Mouse (Mus musculus) forebrain, embryonic 14.5 days (tissue): ENCODE results near the gene Tead3. TPM values are rescaled to one million over a fixed set of nuclear protein-coding genes. Genes with fewer than 3 reads are reported as not detected.

Experiments
- ATAC-seq: fragments of 200-750 bp; cut with Nextera tagmentation; 2 replicates; pipeline ENCODE4 v1.8.0; 2017; ENCODE audit warnings: mild to moderate bottlenecking, moderate library complexity
- DNase-seq: peaks from one replicate; pipeline ENCODE4 v3.0.0-alpha.2; 2015; ENCODE audit warnings: low spot score
- H3K27ac ChIP-seq: fragments of 300-500 bp; sonication (generic); 2 replicates; pipeline ENCODE4 v1.5.1; 2014; ENCODE audit warnings: low read depth, mild to moderate bottlenecking, control low read depth, low read length, moderate library complexity
- H3K27me3 ChIP-seq: fragments of 300-500 bp; sonication (generic); replicated peaks from 2 replicates; pipeline ENCODE4 v1.6.1; 2014; ENCODE audit warnings: low read length, control low read depth, mixed read lengths; ENCODE audit not compliant: control insufficient read depth, insufficient read depth
- H3K36me3 ChIP-seq: fragments of 300-500 bp; sonication (generic); 2 replicates; pipeline ENCODE4 v1.6.1; 2014; ENCODE audit warnings: low read length, control low read depth; ENCODE audit not compliant: control insufficient read depth, insufficient read depth
- H3K4me1 ChIP-seq: fragments of 300-500 bp; sonication (generic); 2 replicates; pipeline ENCODE4 v1.6.1; 2014; ENCODE audit warnings: antibody characterized with exemption, low read length, control low read depth; ENCODE audit not compliant: control insufficient read depth, insufficient read depth
- H3K4me2 ChIP-seq: fragments of 300-500 bp; sonication (generic); 2 replicates; pipeline ENCODE4 v1.6.1; 2014; ENCODE audit warnings: mild to moderate bottlenecking, control low read depth, low read length
- H3K4me3 ChIP-seq: fragments of 300-500 bp; sonication (generic); 2 replicates; pipeline ENCODE4 v1.5.1; 2014; ENCODE audit warnings: low read depth, low read length, control low read depth
- H3K9ac ChIP-seq: fragments of 300-500 bp; sonication (generic); 2 replicates; pipeline ENCODE4 v1.6.1; 2014; ENCODE audit warnings: mild to moderate bottlenecking, low read length, control low read depth, moderate library complexity
- H3K9me3 ChIP-seq: fragments of 300-500 bp; sonication (generic); replicated peaks from 2 replicates; pipeline ENCODE4 v1.6.1; 2016; ENCODE audit warnings: low read length, control low read depth, mixed read lengths; ENCODE audit not compliant: control insufficient read depth
- WGBS: fragments of 180-500 bp; shearing (Covaris S2); extraction: QIAGEN DNeasy Blood & Tissue Kit; methylation state at CpG from one replicate; pipeline ENCODE4 v1.1.7; 2014; 5-methylcytosine and 5-hydroxymethylcytosine counted together
- polyA plus RNA-seq: library from polyadenylated mRNA; unstranded; fragments of >200 nt; fragmentation: Nextera tagmentation; extraction: Ambion mirVana; gene quantifications from 2 replicates; pipeline ENCODE4 v1.2.1, GENCODE M21; 2014

Gene Tead3
- polyA plus RNA-seq, 1 experiment from 2014 or later: 1.8 TPM

DNA sequence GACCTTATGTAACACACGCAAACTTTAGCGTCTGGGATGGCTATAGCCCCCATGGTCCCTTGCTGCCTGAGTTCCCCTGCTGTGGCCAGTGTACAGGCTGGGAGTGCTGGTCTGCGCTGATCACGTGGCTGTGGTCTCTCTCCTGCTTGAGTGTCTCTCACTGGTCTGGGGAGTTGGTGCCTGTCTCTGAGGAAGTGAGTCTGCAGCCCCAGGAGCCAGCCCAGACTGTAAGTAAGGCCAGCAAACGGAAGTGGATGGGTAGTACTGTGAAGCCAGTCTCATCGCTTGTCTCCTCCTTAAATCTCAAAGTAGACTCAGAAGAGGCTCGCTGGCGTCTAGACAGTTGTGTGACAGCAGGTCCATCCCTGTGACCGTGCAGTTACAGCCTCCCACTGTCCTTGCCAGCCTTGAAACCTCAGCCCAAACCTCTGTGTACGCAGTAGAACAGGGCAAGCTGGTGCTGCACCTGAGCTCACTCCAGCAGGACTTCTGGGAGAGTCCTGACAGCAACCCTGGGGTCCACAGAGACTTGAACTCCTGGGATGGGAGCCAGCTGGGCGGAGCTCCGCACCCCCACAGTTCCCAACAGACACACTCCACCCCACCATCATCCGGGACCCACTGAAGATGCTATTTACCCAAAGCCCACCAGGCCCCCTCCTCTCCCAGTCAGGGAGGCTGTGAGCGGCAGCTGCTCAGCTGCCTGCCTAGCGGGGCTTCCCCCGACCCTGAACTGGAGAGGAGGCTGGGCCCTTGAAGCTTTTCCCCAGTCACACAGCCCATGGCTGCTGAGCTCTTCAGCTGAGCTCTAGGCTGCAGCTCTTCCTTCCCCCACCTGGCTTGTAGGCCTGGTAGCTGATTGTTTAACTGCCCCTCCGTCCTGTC lies 55.9 kb downstream of the Tead3 start:
- Histone ChIP-seq H3K36me3 (0 out of 2 replicates have a peak, but pooled peaks cover 5% of the 10 kb centered on the region), H3K9ac (no peak overlapping the region), H3K27me3 (no peaks in the 10 kb centered on the region), H3K9me3 (no peaks in the 10 kb centered on the region), H3K4me2 (no peak overlapping the region), H3K4me3 (no peak overlapping the region), H3K4me1 (no peaks in the 10 kb centered on the region), H3K27ac (0 out of 2 replicates have a peak overlapping the region, but pooled peaks have one; percentile 56)
- ATAC-seq (peak; percentile 46; the same call in 1 of the 2 replicates), DNase-seq (no peak)
- WGBS: 73% methylated on average over 17 of the region's 17 CpGs

DNA sequence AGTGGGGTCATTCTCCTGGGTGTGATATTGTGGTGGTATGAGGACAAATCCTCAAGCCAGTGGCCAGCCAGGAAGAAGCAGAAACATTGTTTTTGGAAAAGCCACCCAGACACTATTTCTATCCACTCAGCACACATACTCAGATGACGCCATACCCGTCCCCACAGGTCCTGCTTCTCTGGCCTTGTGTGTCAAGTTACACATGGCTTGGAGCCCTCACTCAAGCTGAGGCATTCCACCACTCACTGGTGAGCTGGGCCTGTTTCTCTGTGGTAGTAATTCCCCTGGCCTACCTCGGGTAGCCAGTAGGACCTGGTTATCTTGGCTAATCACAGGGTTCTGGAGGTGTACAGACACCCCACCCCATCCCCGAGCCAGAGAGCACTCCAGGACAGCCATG lies 56.9 kb downstream of the Tead3 start:
- Histone ChIP-seq H3K27me3 (no peaks in the 10 kb centered on the region), H3K4me3 (no peak overlapping the region)
- WGBS: 78% methylated on average over 4 of the region's 4 CpGs

GRCm38 (mm10) chr17:28291346-28291745 lies 59.3 kb downstream of the Tead3 start:
- Histone ChIP-seq H3K27me3 (no peaks in the 10 kb centered on the region), H3K27ac (no peak overlapping the region), H3K9ac (no peak overlapping the region), H3K4me3 (no peak overlapping the region), H3K4me2 (no peak overlapping the region), H3K9me3 (no peaks in the 10 kb centered on the region), H3K36me3 (no peaks in the 10 kb centered on the region), H3K4me1 (no peaks in the 10 kb centered on the region)
- no peak for DNase-seq
- no peak for ATAC-seq
- 83% methylated on average over 7 of the region's 7 CpGs for WGBS

More for the DNA sequence above, 56.9 kb downstream of the Tead3 start:
- Histone ChIP-seq H3K4me2 (no peak overlapping the region), H3K9ac (no peak overlapping the region), H3K4me1 (no peaks in the 10 kb centered on the region), H3K27ac (no peak overlapping the region), H3K36me3 (0 out of 2 replicates have a peak, but pooled peaks cover 5% of the 10 kb centered on the region), H3K9me3 (no peaks in the 10 kb centered on the region)
- ATAC-seq: no peak
- no peak for DNase-seq

DNA sequence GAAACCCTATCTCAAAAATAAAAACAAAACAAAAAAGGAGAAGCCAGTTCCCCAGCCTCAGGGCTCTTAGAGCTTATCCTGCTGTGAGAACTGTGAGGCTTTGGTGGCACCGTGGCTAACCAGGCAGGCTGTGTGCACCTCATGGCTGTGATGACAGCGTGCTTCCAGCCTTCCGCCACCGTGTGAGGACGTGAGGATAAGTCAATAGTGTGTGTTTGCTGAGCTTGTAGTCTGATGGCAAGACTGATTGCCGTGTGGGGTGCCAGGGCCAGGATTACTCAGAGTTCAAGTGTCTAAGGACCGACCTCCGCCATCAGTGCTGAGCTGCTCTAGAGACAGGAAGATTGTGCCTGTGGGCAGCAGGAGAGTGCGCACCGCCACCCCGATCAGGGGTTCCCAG lies 59.9 kb downstream of the Tead3 start:
- no peaks in the 10 kb centered on the region for H3K27me3 ChIP-seq
- no peak overlapping the region for H3K9ac ChIP-seq
- H3K9me3 ChIP-seq: no peaks in the 10 kb centered on the region
- no peak overlapping the region for H3K27ac ChIP-seq
- WGBS: 87% methylated on average over 11 of the region's 11 CpGs
- DNase-seq (no peak), ATAC-seq (no peak)
- H3K4me1 ChIP-seq: no peaks in the 10 kb centered on the region
- no peak overlapping the region for H3K4me2 ChIP-seq
- H3K4me3 ChIP-seq: no peak overlapping the region
- no peaks in the 10 kb centered on the region for H3K36me3 ChIP-seq

DNA sequence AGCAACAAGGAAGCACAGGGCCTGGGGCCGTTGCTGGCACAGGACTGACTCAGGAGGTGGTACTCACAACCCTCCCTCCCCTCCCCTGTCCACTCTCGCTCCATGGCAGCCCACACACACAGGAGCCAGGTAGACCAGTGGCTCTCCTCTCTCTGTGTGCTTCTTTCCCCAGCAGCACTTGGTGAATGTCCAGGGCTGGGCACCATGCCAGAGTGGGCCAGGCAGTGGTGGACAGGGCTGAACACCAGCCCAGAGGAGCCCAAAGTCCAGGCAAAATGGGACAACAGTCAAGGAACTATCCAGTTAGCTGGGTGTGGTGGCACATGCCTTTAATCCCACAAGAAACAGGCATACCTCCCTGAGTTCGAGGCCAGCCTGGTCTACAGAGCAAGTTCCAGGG lies 60.4 kb downstream of the Tead3 start:
- no peak overlapping the region for H3K9ac ChIP-seq
- no peaks in the 10 kb centered on the region for H3K27me3 ChIP-seq
- H3K4me1 ChIP-seq: no peaks in the 10 kb centered on the region
- H3K4me2 ChIP-seq: no peak overlapping the region
- no peak overlapping the region for H3K4me3 ChIP-seq
- no peak overlapping the region for H3K27ac ChIP-seq
- DNase-seq (no peak), ATAC-seq (no peak)
- WGBS: 76% methylated on average over 3 of the region's 3 CpGs
- no peaks in the 10 kb centered on the region for H3K36me3 ChIP-seq
- H3K9me3 ChIP-seq: no peaks in the 10 kb centered on the region

DNA sequence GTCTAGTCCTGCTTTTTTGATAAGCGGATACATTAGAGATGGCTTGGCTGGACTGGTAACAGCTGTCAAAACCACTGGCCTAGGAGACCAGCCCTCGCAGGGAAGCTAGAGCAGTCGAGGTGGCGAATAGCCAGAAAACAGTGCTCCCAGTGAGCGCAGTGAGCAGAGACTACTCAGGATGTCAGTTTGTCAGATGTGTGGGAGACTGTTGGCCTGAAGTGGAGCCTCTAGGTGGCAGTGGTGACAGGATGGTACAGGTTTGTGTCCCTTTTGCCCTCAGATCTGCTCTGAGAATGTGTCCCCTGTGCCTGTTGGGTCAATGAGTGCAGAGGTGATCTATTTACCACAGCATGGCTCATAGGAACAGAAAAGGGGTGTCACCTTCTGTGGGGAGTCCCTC lies 62.6 kb downstream of the Tead3 start:
- no peak overlapping the region for H3K4me2 ChIP-seq
- no peak overlapping the region for H3K4me3 ChIP-seq
- H3K4me1 ChIP-seq: no peaks in the 10 kb centered on the region
- no peak overlapping the region for H3K27ac ChIP-seq
- ATAC-seq (no peak), DNase-seq (no peak)
- H3K9ac ChIP-seq: no peak overlapping the region
- WGBS: 70% methylated on average over 5 of the region's 5 CpGs
- no peaks in the 10 kb centered on the region for H3K27me3 ChIP-seq
- no peaks in the 10 kb centered on the region for H3K36me3 ChIP-seq
- no peaks in the 10 kb centered on the region for H3K9me3 ChIP-seq

DNA sequence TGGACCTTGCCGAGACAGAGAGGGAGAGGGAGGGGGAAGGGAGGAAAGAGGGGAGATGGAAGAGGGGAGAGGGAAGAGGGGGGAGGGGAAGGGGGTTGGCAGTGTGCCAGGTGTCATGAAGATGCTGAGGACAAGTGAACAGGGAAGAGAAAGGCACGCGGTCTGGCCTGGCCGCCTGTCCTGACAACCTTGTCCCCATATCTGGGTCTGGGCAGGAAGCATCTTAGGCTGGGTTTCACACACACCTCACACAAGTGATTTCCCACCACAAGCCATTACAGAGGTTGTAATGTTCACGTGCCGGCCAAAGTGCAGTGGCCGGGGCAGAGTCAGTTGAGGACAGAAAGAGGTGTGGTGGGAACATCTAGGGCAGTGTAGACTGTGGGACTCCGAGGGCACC lies 63.0 kb downstream of the Tead3 start:
- no peaks in the 10 kb centered on the region for H3K27me3 ChIP-seq
- no peaks in the 10 kb centered on the region for H3K4me1 ChIP-seq
- whole genome bisulfite sequencing: 64% methylated on average over 8 of the region's 8 CpGs
- H3K9ac ChIP-seq: no peak overlapping the region
- no peak overlapping the region for H3K27ac ChIP-seq
- DNase-seq (no peak), ATAC-seq (no peak)
- H3K4me3 ChIP-seq: no peak overlapping the region
- H3K36me3 ChIP-seq: no peaks in the 10 kb centered on the region
- no peaks in the 10 kb centered on the region for H3K9me3 ChIP-seq
- no peak overlapping the region for H3K4me2 ChIP-seq

- H3K27ac ChIP-seq: no peak overlapping the region
Observed at GRCm38 (mm10) chr17:28286964-28287363, 63.7 kb downstream of the Tead3 start.

GRCm38 (mm10) chr17:28286133-28286532 lies 64.5 kb downstream of the Tead3 start:
- no peak for DNase-seq
- no peaks in the 10 kb centered on the region for H3K27me3 ChIP-seq
- no peak overlapping the region for H3K4me3 ChIP-seq
- 83% methylated on average over 10 of the region's 10 CpGs for WGBS
- no peak overlapping the region for H3K27ac ChIP-seq
- H3K9me3 ChIP-seq: no peaks in the 10 kb centered on the region
- no peak for ATAC-seq
- no peak overlapping the region for H3K4me2 ChIP-seq
- no peak overlapping the region for H3K9ac ChIP-seq
- no peaks in the 10 kb centered on the region for H3K4me1 ChIP-seq
- H3K36me3 ChIP-seq: no peaks in the 10 kb centered on the region

More at GRCm38 (mm10) chr17:28286964-28287363, 63.7 kb downstream of the Tead3 start:
- 41% methylated on average over 5 of the region's 5 CpGs for WGBS
- Histone ChIP-seq H3K9ac (no peak overlapping the region), H3K9me3 (no peaks in the 10 kb centered on the region), H3K4me2 (no peak overlapping the region), H3K36me3 (no peaks in the 10 kb centered on the region), H3K4me3 (no peak overlapping the region), H3K27me3 (no peaks in the 10 kb centered on the region), H3K4me1 (no peaks in the 10 kb centered on the region)
- no peak for ATAC-seq
- no peak for DNase-seq
